Mouse (Mus musculus) myocyte (in vitro differentiated cells): ENCODE results near the gene Pip5kl1. TPM values are rescaled to one million over a fixed set of nuclear protein-coding genes. Genes with fewer than 3 reads are reported as not detected.
A peak's percentile ranks its signal among the peaks of the same experiment; 100 is the strongest.

Experiments
- H3K27me3 ChIP-seq: one replicate; pipeline ENCODE4 v1.6.1; 2011; ENCODE audit not compliant: control insufficient read depth, insufficient read depth, insufficient read length
- H3K36me3 ChIP-seq: one replicate; pipeline ENCODE4 v1.6.1; 2011; ENCODE audit not compliant: control insufficient read depth, insufficient read depth
- H3K4me2 ChIP-seq: one replicate; pipeline ENCODE4 v1.6.1; 2011; ENCODE audit warnings: low read depth, control low read depth
- H3K4me3 ChIP-seq: one replicate; pipeline ENCODE4 v1.5.1; 2011; ENCODE audit warnings: mild to moderate bottlenecking, control low read depth, moderate library complexity
- H3K79me2 ChIP-seq: one replicate; pipeline ENCODE4 v1.6.1; 2011; ENCODE audit not compliant: control insufficient read depth, insufficient read depth
- H3ac ChIP-seq: one replicate; pipeline ENCODE4 v1.6.1; 2011; ENCODE audit not compliant: control insufficient read depth, insufficient read length
- CEBPB ChIP-seq: IDR thresholded peaks from 2 replicates; pipeline ENCODE4 v1.6.1; 2011; ENCODE audit warnings: mild to moderate bottlenecking, moderate library complexity; ENCODE audit not compliant: poor library complexity, insufficient read depth, severe bottlenecking
- E2F4 ChIP-seq: IDR thresholded peaks from one replicate; pipeline ENCODE4 v1.6.1; 2011; ENCODE audit warnings: mild to moderate bottlenecking, control low read depth, moderate library complexity; ENCODE audit not compliant: insufficient read depth
- MAX ChIP-seq: IDR thresholded peaks from one replicate; pipeline ENCODE4 v1.6.1; 2011; ENCODE audit warnings: low read depth, mild to moderate bottlenecking, control low read depth
- MYOD1 ChIP-seq, 3 experiments: IDR thresholded peaks; one replicate each; pipeline ENCODE4 v1.6.1; 2011; ENCODE audit warnings: control low read depth in 2 of 3, low read depth in 2 of 3, mild to moderate bottlenecking in 2 of 3, moderate library complexity in 1 of 3; ENCODE audit not compliant: insufficient read length in 2 of 3, control insufficient read depth in 1 of 3
- MYOG ChIP-seq, 3 experiments: IDR thresholded peaks; one replicate each; pipeline ENCODE4 v1.6.1; 2011; ENCODE audit warnings: control low read depth in 2 of 3, low read depth in 2 of 3, mild to moderate bottlenecking in 2 of 3; ENCODE audit not compliant: insufficient read length in 2 of 3, control insufficient read depth in 1 of 3, insufficient read depth in 1 of 3
- POLR2A ChIP-seq: IDR thresholded peaks from one replicate; pipeline ENCODE4 v1.6.1; 2011; ENCODE audit warnings: low read depth, mild to moderate bottlenecking, control low read depth, moderate library complexity; ENCODE audit not compliant: insufficient read length
- POLR2AphosphoS2 ChIP-seq: IDR thresholded peaks from one replicate; pipeline ENCODE4 v1.6.1; 2011; ENCODE audit warnings: low read depth, control low read depth; ENCODE audit not compliant: insufficient read length
- REST ChIP-seq: IDR thresholded peaks from one replicate; pipeline ENCODE4 v1.6.1; 2011; ENCODE audit warnings: mild to moderate bottlenecking, control low read depth, moderate library complexity; ENCODE audit not compliant: insufficient read depth, insufficient read length
- SRF ChIP-seq: IDR thresholded peaks from one replicate; pipeline ENCODE4 v1.6.1; 2011; ENCODE audit warnings: low read depth; ENCODE audit not compliant: control insufficient read depth, insufficient read length
- TCF12 ChIP-seq: IDR thresholded peaks from one replicate; pipeline ENCODE4 v1.6.1; 2011; ENCODE audit warnings: mild to moderate bottlenecking, control low read depth; ENCODE audit not compliant: poor library complexity, insufficient read depth, severe bottlenecking
- TCF3 ChIP-seq: IDR thresholded peaks from one replicate; pipeline ENCODE4 v1.6.1; 2011; ENCODE audit warnings: low read depth, control low read depth; ENCODE audit not compliant: insufficient read length
- USF1 ChIP-seq: IDR thresholded peaks from one replicate; pipeline ENCODE4 v1.6.1; 2011; ENCODE audit warnings: low read depth, mild to moderate bottlenecking, control low read depth, moderate library complexity
- polyA plus RNA-seq: library from polyadenylated mRNA; unstranded; fragments of >200 nt; fragmentation: generic; extraction: Trizol; gene quantifications from one replicate; pipeline ENCODE4 v1.2.1, GENCODE M21; 2012; ENCODE audit warnings: missing spikeins

Pip5kl1 gene
- polyA plus RNA-seq, 1 experiment, result 0.10 TPM

GRCm38 (mm10) chr2:32630036-32630435, 55.4 kb downstream of the Pip5kl1 start:
- Histone ChIP-seq H3ac (no peak overlapping the region), H3K4me2 (peak overlapping the region; percentile 88), H3K36me3 (no peaks in the 10 kb centered on the region), H3K79me2 (peaks cover 9% of the 10 kb centered on the region), H3K4me3 (peak overlapping the region; percentile 28), H3K27me3 (no peaks in the 10 kb centered on the region)
- no peak for TF ChIP-seq MAX
- no peak for TF ChIP-seq CEBPB
- no peak for TF ChIP-seq USF1
- TF ChIP-seq POLR2AphosphoS2, result no peak
- no peak for TF ChIP-seq POLR2A
- TF ChIP-seq SRF, result no peak
- no peak for TF ChIP-seq MYOG (IDR thresholded peaks at IDR 0.05; ENCODE audit: control insufficient read depth in 1 of 3, insufficient read depth in 1 of 3, insufficient read length in 2 of 3, low read depth in 2 of 3)
- no peak for TF ChIP-seq TCF3

GRCm38 (mm10) chr2:32631046-32631445, 56.4 kb downstream of the Pip5kl1 start:
- H3K4me3 ChIP-seq, result peak overlapping the region; percentile 28
- peak overlapping the region; percentile 88 for H3K4me2 ChIP-seq
- no peak overlapping the region for H3ac ChIP-seq
- peaks cover 9% of the 10 kb centered on the region for H3K79me2 ChIP-seq
- TF ChIP-seq TCF3, result no peak
- peak in 1 of 3 experiments; percentile 11 for TF ChIP-seq MYOG (IDR thresholded peaks at IDR 0.05; ENCODE audit: control insufficient read depth in 1 of 3, insufficient read depth in 1 of 3, insufficient read length in 2 of 3, low read depth in 2 of 3)
- H3K27me3 ChIP-seq, result no peaks in the 10 kb centered on the region
- H3K36me3 ChIP-seq, result no peaks in the 10 kb centered on the region

GRCm38 (mm10) chr2:32631737-32632394, 57.3 kb downstream of the Pip5kl1 start:
- peaks cover 9% of the 10 kb centered on the region for H3K79me2 ChIP-seq
- TF ChIP-seq USF1, result no peak
- peak in 2 of 3 experiments; percentile 46 to 65 for TF ChIP-seq MYOD1 (IDR thresholded peaks at IDR 0.05; ENCODE audit: control insufficient read depth in 1 of 3, insufficient read length in 2 of 3, low read depth in 2 of 3)
- TF ChIP-seq POLR2A, result peak; percentile 16
- no peak for TF ChIP-seq TCF12
- peak in 1 of 3 experiments; percentile 30 for TF ChIP-seq MYOG (IDR thresholded peaks at IDR 0.05; ENCODE audit: control insufficient read depth in 1 of 3, insufficient read depth in 1 of 3, insufficient read length in 2 of 3, low read depth in 2 of 3)
- no peak for TF ChIP-seq SRF
- no peak for TF ChIP-seq CEBPB
- no peak for TF ChIP-seq MAX
- TF ChIP-seq REST, result no peak
- no peak for TF ChIP-seq POLR2AphosphoS2
- no peak for TF ChIP-seq E2F4
- no peak for TF ChIP-seq TCF3
- no peaks in the 10 kb centered on the region for H3K36me3 ChIP-seq
- H3ac ChIP-seq, result no peak overlapping the region
- peak overlapping the region; percentile 43 for H3K4me2 ChIP-seq
- H3K4me3 ChIP-seq, result peak overlapping the region; percentile 28
- H3K27me3 ChIP-seq, result no peaks in the 10 kb centered on the region

Other genes with a start within 250 kb of the Pip5kl1 start
- 54.2 TPM for gene Ciz1, start 222.5 kb upstream of the Pip5kl1 start, polyA plus RNA-seq
- gene Dnm1, start 221.5 kb upstream of the Pip5kl1 start, polyA plus RNA-seq, result 44.0 TPM
- 153 TPM for gene 1110008P14Rik, start 192.9 kb upstream of the Pip5kl1 start, polyA plus RNA-seq
- 0.02 TPM for gene Lcn2, start 186.5 kb upstream of the Pip5kl1 start, polyA plus RNA-seq
- gene Ptges2, start 178.9 kb upstream of the Pip5kl1 start, polyA plus RNA-seq, result 50.6 TPM
- 3.0 TPM for gene Naif1, start 124.3 kb upstream of the Pip5kl1 start, polyA plus RNA-seq
- gene Slc25a25, start 123.4 kb upstream of the Pip5kl1 start, polyA plus RNA-seq, result 9.5 TPM
- 1.7 TPM for gene Fam102a, start 39.5 kb upstream of the Pip5kl1 start, polyA plus RNA-seq
- gene Dpm2, start 3.9 kb upstream of the Pip5kl1 start, polyA plus RNA-seq, result 47.5 TPM
- 0.04 TPM for gene 9430097D07Rik, start 887 bp downstream of the Pip5kl1 start, polyA plus RNA-seq
- 75.4 TPM for gene St6galnac4, start 12.3 kb downstream of the Pip5kl1 start, polyA plus RNA-seq
- 48.7 TPM for gene St6galnac6, start 24.9 kb downstream of the Pip5kl1 start, polyA plus RNA-seq
- 265 TPM for gene Ak1, start 47.0 kb downstream of the Pip5kl1 start, polyA plus RNA-seq
- gene Eng, start 71.8 kb downstream of the Pip5kl1 start, polyA plus RNA-seq, result 1.6 TPM
- gene Fpgs, start 129.3 kb downstream of the Pip5kl1 start, polyA plus RNA-seq, result 20.7 TPM
- gene Cdk9, start 138.3 kb downstream of the Pip5kl1 start, polyA plus RNA-seq, result 76.6 TPM
- gene Sh2d3c, start 146.3 kb downstream of the Pip5kl1 start, polyA plus RNA-seq, result 0.52 TPM
- gene 6330409D20Rik, start 166.2 kb downstream of the Pip5kl1 start, polyA plus RNA-seq, result not detected
- gene Tor2a, start 182.4 kb downstream of the Pip5kl1 start, polyA plus RNA-seq, result 37.3 TPM
- 0.16 TPM for gene Ttc16, start 200.8 kb downstream of the Pip5kl1 start, polyA plus RNA-seq
- gene Ptrh1, start 201.0 kb downstream of the Pip5kl1 start, polyA plus RNA-seq, result 74.1 TPM
- gene Cfap157, start 209.6 kb downstream of the Pip5kl1 start, polyA plus RNA-seq, result 0.30 TPM